Mouse (Mus musculus) neural tube, embryonic 14.5 days (tissue): ENCODE data around the gene Dlg2. TPM values are rescaled to one million over a fixed set of nuclear protein-coding genes. Genes with fewer than 3 reads are reported as not detected.
A peak's percentile ranks its signal among the peaks of the same experiment; 100 is the strongest.

Experiments
- ATAC-seq: fragments of 200-750 bp; cut with Nextera tagmentation; 2 replicates; pipeline ENCODE4 v1.8.0; 2017; ENCODE audit warnings: low read depth, mild to moderate bottlenecking, moderate TSS enrichment, moderate library complexity
- H3K27ac ChIP-seq: fragments of 300-500 bp; sonication (generic); 2 replicates; pipeline ENCODE4 v1.5.1; 2014; ENCODE audit warnings: low read depth, mild to moderate bottlenecking, control low read depth, low read length, moderate library complexity, mixed read lengths
- H3K27me3 ChIP-seq: fragments of 300-500 bp; sonication (generic); 2 replicates; pipeline ENCODE4 v1.6.1; 2014; ENCODE audit warnings: low read length; ENCODE audit not compliant: control insufficient read depth, insufficient read depth
- H3K36me3 ChIP-seq: fragments of 300-500 bp; sonication (generic); 2 replicates; pipeline ENCODE4 v1.6.1; 2014; ENCODE audit warnings: low read length, mixed read lengths; ENCODE audit not compliant: control insufficient read depth, insufficient read depth
- H3K4me1 ChIP-seq: fragments of 300-500 bp; sonication (generic); 2 replicates; pipeline ENCODE4 v1.6.1; 2014; ENCODE audit warnings: low read length; ENCODE audit not compliant: control insufficient read depth, insufficient read depth
- H3K4me2 ChIP-seq: fragments of 300-500 bp; sonication (generic); 2 replicates; pipeline ENCODE4 v1.6.1; 2014; ENCODE audit warnings: mild to moderate bottlenecking, low read depth, low read length, control low read depth
- H3K4me3 ChIP-seq: fragments of 300-500 bp; sonication (generic); 2 replicates; pipeline ENCODE4 v1.5.1; 2014; ENCODE audit warnings: low read depth, low read length, control low read depth, mixed read lengths
- H3K9ac ChIP-seq: fragments of 300-500 bp; sonication (generic); replicated peaks from 2 replicates; pipeline ENCODE4 v1.6.1; 2014; ENCODE audit warnings: low read depth, mild to moderate bottlenecking, control low read depth, low read length, mixed read lengths
- H3K9me3 ChIP-seq: fragments of 300-500 bp; sonication (generic); 2 replicates; pipeline ENCODE4 v1.6.1; 2016; ENCODE audit warnings: low read length; ENCODE audit not compliant: control insufficient read depth
- whole genome bisulfite sequencing: fragments of 180-500 bp; shearing (Covaris S2); extraction: QIAGEN DNeasy Blood & Tissue Kit; methylation state at CpG from one replicate; pipeline ENCODE4 v1.1.7; 2014; 5-methylcytosine and 5-hydroxymethylcytosine counted together
- polyA plus RNA-seq: library from polyadenylated mRNA; unstranded; fragments of >200 nt; fragmentation: Nextera tagmentation; extraction: Ambion mirVana; gene quantifications from 2 replicates; pipeline ENCODE4 v1.2.1, GENCODE M21; 2014

Dlg2 gene
- polyA plus RNA-seq, 1 experiment from 2014 or later: 48.0 TPM

- Histone ChIP-seq H3K27me3 (peaks cover 2% of the 10 kb centered on the region; the same call in 1 of the 2 replicates), H3K4me2 (no peak overlapping the region), H3K4me3 (no peak overlapping the region), H3K4me1 (peaks cover 7% of the 10 kb centered on the region; the same call in 1 of the 2 replicates), H3K9me3 (no peaks in the 10 kb centered on the region), H3K27ac (no peak overlapping the region), H3K9ac (no peak overlapping the region), H3K36me3 (no peaks in the 10 kb centered on the region)
- WGBS: 71% methylated on average over 2 of the region's 2 CpGs
- no peak for ATAC-seq
Measured at GRCm38 (mm10) chr7:91086071-91086470, 609.6 kb downstream of the Dlg2 start.

GRCm38 (mm10) chr7:91089211-91089930 lies 612.9 kb downstream of the Dlg2 start:
- peaks cover 11% of the 10 kb centered on the region; the same call in 1 of the 2 replicates for H3K4me1 ChIP-seq
- H3K9me3 ChIP-seq: no peaks in the 10 kb centered on the region
- WGBS: 35% methylated on average over 6 of the region's 6 CpGs
- no peak overlapping the region for H3K4me2 ChIP-seq
- H3K9ac ChIP-seq: no peak overlapping the region
- no peaks in the 10 kb centered on the region for H3K36me3 ChIP-seq
- no peak overlapping the region for H3K27ac ChIP-seq
- no peak for ATAC-seq
- H3K27me3 ChIP-seq: peaks cover 4% of the 10 kb centered on the region; the same call in 1 of the 2 replicates
- H3K4me3 ChIP-seq: no peak overlapping the region

- Histone ChIP-seq H3K36me3 (no peaks in the 10 kb centered on the region), H3K27me3 (peaks cover 4% of the 10 kb centered on the region; the same call in 1 of the 2 replicates), H3K4me1 (peaks cover 11% of the 10 kb centered on the region; the same call in 1 of the 2 replicates), H3K9ac (no peak overlapping the region), H3K4me2 (peak overlapping the region; percentile 66), H3K27ac (no peak overlapping the region), H3K9me3 (no peaks in the 10 kb centered on the region), H3K4me3 (peak overlapping the region; percentile 31)
- ATAC-seq: 0 out of 2 replicates have a peak, but pooled peaks have one; percentile 36
- WGBS: 59% methylated on average over 5 of the region's 5 CpGs
Measured at GRCm38 (mm10) chr7:91090317-91090829, 613.9 kb downstream of the Dlg2 start.

DNA sequence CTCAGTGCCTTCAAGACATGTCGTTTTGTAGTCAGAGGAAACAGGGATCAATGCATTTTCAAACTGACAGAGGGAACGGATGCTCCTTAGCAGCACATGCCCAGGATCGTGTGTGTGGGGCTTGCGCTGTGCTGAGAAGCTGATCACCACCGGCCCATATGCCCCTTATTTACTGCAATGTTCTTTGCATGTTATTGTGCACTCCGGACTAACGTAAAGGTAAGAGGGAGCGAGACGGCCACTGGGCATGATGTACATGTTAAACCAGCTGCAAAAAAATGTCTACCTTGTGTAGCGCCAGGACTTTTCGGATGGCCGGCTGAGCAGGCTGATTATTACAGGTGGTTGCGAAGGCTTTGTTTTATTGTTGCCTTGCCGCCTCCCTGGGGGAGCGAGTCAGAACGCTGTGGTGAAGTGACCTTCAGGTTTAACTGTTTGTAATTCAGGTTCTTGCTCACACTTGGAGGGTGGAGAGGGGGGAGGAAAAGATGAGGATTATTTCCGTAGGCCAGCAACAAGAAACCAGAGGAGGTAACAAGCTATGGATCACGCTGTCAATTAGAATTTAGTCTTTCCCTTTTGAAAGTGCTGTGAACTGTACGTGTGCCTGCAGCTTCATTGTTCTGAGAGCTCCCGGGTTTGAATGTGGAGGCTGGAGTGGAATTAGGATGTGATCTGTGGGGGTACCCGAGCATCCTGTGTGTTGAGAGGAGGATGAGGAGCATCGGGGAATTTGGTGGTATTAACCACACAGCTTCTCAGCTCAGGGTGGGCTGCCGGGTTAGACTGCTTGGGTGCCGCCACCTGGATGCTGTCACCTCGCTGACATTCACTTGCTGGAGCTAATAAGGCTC lies 614.6 kb downstream of the Dlg2 start:
- no peak overlapping the region for H3K27ac ChIP-seq
- H3K9ac ChIP-seq: peak overlapping the region; percentile 46
- peak overlapping the region; percentile 31 for H3K4me3 ChIP-seq
- no peaks in the 10 kb centered on the region for H3K9me3 ChIP-seq
- H3K36me3 ChIP-seq: no peaks in the 10 kb centered on the region
- peak overlapping the region; percentile 66 for H3K4me2 ChIP-seq
- WGBS: 8% methylated on average over 25 of the region's 25 CpGs
- H3K4me1 ChIP-seq: peaks cover 11% of the 10 kb centered on the region; the same call in 1 of the 2 replicates
- H3K27me3 ChIP-seq: peaks cover 4% of the 10 kb centered on the region; the same call in 1 of the 2 replicates
- peak; percentile 68 for ATAC-seq

DNA sequence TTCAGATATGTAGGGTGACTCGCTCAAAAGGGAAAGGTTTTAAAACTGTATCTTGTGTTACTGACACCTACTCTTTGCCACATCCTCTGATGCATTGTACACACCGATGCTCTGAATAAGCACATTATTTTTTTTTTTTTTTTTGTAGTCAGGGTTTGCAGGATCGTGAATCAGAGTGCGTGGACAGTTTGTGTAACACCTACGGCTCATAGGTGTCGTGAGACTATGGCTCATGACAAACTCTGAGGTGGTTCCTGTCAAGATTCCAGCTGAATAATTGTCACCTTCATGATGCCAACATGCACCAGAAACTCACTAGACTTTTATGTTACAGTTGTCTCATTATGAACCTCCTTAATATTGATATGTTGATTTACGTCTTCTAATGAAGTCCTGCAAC lies 620.0 kb downstream of the Dlg2 start:
- 94% methylated on average over 7 of the region's 7 CpGs for WGBS

GRCm38 (mm10) chr7:91098521-91098920 lies 622.0 kb downstream of the Dlg2 start:
- 91% methylated on average over 3 of the region's 3 CpGs for WGBS
- H3K9me3 ChIP-seq: no peaks in the 10 kb centered on the region
- no peaks in the 10 kb centered on the region for H3K4me1 ChIP-seq
- H3K4me2 ChIP-seq: no peak overlapping the region
- H3K9ac ChIP-seq: no peak overlapping the region
- ATAC-seq: no peak
- no peak overlapping the region for H3K27ac ChIP-seq
- no peaks in the 10 kb centered on the region for H3K36me3 ChIP-seq
- H3K4me3 ChIP-seq: no peak overlapping the region
- H3K27me3 ChIP-seq: no peaks in the 10 kb centered on the region

More for the DNA sequence above, 620.0 kb downstream of the Dlg2 start:
- ATAC-seq: no peak
- H3K9me3 ChIP-seq: no peaks in the 10 kb centered on the region
- no peak overlapping the region for H3K27ac ChIP-seq
- H3K9ac ChIP-seq: no peak overlapping the region
- H3K4me2 ChIP-seq: no peak overlapping the region
- 0 out of 2 replicates have a peak, but pooled peaks cover 1% of the 10 kb centered on the region for H3K4me1 ChIP-seq
- H3K4me3 ChIP-seq: no peak overlapping the region
- H3K36me3 ChIP-seq: no peaks in the 10 kb centered on the region
- no peaks in the 10 kb centered on the region for H3K27me3 ChIP-seq

DNA sequence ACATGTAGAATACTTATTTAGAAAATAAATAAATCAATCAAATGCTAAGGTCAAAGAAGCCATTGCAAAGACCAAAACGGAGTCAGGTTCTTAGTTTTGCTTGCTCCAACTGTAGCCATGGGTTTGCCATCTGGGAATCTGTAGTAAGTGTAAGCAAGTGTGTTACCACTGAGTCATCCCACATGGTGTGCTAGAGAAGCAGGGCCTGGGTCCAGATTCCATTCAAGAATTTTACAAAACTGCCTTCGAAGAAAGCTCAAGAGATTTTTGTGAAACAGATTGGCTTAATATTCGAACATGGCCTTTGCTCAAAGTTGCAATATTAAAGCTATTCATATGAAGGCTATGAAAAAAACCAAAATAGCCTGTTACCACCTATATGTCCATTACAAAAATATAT lies 633.1 kb downstream of the Dlg2 start:
- WGBS: 71% methylated on average over 3 of the region's 3 CpGs

GRCm38 (mm10) chr7:91132128-91132527 lies 655.7 kb downstream of the Dlg2 start:
- ATAC-seq: no peak

More for the DNA sequence above, 633.1 kb downstream of the Dlg2 start:
- Histone ChIP-seq H3K4me2 (no peak overlapping the region), H3K27ac (no peak overlapping the region), H3K9me3 (no peaks in the 10 kb centered on the region), H3K27me3 (no peaks in the 10 kb centered on the region), H3K36me3 (no peaks in the 10 kb centered on the region), H3K4me3 (no peak overlapping the region), H3K9ac (no peak overlapping the region), H3K4me1 (no peaks in the 10 kb centered on the region)
- ATAC-seq: no peak

More at GRCm38 (mm10) chr7:91132128-91132527, 655.7 kb downstream of the Dlg2 start:
- H3K36me3 ChIP-seq: no peaks in the 10 kb centered on the region
- H3K4me1 ChIP-seq: no peaks in the 10 kb centered on the region
- no peak overlapping the region for H3K4me2 ChIP-seq
- 82% methylated on average over 4 of the region's 4 CpGs for WGBS
- H3K27me3 ChIP-seq: no peaks in the 10 kb centered on the region
- no peak overlapping the region for H3K9ac ChIP-seq
- H3K9me3 ChIP-seq: no peaks in the 10 kb centered on the region
- H3K27ac ChIP-seq: no peak overlapping the region
- no peak overlapping the region for H3K4me3 ChIP-seq
